Mouse (Mus musculus) c-Kit-negative CD71-positive TER-119-positive erythroid progenitor cells, embryonic 14.5 days (primary cell): ENCODE results near the gene Dlg2.

ENCODE experiments used
- DNase-seq: peaks from one replicate; pipeline ENCODE4 v3.0.0-alpha.2; 2013; ENCODE audit warnings: low read depth, low spot score

Dlg2 gene

DNA sequence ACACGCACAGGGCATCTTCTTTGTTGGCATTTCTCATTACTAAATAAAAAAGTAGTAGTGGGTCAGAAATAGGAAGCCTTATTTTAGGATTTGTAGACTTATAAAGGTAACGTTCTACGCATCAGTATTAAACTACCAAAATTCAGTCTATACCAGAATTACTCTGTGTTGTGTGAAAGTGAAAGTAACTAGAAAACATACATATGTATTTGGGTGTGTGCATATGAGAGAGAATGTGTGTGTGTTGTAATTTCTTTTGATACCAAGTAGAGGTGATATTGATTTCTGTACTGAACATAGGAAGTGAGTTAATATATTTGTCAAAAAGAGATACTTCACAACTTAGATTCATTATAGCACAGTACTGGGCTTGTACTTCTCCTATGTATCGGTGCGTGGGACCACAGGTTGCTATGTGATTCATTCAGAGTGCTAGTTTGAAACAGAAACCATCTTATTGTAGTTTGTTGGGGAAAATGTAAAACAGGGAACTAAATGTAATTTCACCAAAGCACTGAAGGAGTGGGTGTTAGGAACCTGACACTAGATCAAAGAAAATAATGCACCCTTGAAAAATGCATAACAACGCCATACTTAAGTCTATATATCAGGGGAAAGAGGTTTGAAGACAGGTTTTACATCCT, 1688.5 kb downstream of the Dlg2 start:
- DNase-seq, result no peak

DNA sequence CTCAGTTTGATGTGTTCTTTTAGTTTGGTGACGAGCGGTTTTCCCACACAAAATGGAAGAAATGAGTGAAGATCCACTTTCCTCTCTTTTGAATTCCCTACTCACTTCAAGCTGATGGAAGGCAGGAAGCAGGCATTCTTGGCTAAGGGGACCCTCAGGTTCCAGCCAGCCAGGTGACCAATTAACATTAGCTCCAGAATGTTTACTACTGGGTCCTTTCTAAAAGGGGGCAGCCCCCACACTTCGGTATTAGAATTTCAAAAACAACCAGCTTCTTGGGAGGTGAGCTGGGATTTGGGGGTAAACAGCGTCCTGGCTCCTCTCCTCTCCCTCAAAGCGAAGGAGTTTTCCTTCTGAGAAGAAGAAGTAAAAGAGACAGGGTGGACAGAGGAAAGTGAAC, 1703.6 kb downstream of the Dlg2 start:
- no peak for DNase-seq

DNA sequence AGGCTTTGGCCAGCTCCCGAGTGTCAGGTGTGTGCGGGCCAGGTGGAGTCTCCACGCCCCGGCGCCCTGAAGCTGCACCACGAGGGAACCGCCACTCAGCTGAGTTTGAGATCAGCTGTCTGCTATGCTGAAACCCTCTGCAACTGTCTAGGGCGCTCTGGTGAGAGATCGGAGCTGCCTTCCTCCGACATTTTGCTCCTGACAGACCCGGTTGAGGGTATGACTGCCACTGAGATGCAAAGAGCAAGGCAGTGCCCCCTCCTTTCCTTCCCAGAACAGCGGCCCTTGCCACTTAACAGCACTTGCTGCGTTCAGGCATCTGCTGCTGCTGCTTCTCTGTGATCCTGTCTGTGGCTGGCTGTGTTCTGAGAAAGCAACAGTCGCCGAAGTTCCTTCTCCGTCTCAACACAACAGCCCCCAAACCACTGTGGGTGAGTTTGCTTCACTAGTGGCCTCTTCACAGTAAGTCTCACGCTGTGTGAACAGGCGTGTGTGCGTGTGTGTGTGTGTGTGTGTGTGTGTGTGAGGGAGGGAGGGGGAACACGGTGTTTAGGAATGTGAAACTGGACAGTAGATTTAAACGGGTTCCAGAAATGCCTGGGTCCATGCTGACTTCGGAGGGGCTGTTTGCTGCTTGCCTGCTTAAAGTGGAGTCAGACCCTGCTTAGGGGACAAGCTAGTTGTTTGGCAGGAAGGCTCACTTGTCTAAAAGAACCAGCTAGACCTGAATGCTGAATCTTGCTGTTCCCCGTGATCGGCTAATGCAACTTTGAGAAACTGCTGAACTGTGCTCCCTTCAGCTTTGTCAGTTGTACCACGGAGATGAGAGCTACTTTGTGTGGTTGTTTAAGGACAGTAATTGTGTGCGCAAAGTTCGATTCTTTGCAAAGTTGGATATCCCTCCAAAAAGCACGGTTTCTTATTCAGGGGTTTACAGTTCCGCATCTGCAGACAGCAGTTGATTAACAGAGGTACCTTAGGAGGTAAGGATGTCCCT, 1704.4 kb downstream of the Dlg2 start:
- no peak for DNase-seq

DNA sequence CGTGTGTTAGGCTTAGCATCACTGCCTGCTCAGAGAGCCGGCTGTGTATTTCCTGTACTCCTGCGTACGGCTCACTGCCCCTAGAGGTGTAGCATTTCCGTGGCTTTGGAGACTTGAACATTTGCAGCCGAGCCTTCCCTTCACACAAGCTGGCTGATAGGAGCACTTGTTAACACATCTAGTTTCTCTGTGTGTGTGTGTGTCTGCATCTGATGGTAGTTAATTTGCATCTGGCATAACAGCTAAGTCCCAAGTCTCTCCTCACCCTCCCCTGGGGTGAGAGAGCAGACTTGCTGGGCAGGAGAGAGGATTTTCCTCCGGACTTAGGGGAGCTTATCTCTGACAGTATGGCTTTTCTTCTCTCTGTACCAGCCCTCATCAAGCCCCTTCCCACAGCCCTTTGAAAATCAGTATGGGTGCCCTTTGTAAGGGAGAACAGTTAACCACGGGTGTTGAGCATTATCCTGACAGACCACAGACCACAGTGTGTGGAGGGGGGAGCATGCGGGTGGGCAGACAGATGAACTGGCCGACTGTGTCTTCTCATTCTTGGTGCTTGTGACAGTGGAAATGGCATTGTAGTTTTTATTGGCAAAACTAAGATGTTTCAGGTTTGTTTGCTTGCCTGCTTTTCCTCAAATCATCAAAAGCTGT, 1705.6 kb downstream of the Dlg2 start:
- DNase-seq, result no peak

DNA sequence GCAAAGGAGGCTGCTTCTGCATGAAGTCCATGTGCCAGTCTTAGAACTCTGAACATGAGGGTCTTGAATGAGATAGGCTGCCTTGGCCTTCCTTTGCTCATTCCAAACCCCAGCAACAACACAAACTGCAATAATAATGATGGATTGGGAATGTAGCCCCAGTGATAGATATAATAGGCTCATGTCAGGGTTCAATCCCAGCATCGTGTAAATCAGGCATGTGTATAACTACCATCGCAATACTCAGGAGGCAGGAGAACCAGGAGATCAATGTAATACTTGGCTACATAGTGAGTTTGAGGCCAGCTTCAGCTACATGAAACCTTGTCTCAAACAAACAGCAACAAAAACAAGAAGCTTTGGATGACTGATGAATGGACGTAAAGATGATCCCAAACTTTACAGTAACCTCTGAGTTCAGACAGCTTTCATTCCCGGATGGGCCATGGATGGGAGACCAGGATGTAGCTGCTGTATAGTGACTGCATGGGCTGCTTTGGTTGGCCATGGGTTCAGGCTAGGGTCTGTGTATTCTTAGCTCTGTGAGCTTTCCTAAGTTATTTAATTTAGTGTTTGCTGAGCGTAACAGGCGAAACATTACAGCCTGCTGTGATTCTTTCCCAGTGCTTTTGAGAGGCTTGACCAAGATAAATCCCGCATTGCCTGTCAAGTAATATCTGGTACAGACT, 1708.0 kb downstream of the Dlg2 start:
- no peak for DNase-seq

DNA sequence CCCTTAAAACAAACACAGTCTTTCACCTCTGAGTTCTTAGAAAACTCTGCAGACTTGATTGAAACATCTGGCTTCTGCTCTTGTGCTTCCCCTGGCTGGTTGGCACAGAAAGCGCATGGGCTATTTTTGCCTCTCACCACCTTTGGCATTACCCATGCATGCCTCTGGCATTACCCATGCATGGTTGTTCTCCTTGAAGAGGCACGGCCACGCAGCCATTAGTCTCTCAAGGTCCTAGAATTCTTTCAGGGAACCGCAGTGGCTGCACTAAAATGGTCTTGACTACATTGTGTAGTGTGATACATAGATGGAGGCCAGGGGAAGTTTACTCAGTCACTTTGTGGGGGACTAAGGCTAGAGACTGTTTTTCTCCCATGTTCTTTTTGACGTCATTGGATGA, 1709.9 kb downstream of the Dlg2 start:
- no peak for DNase-seq

DNA sequence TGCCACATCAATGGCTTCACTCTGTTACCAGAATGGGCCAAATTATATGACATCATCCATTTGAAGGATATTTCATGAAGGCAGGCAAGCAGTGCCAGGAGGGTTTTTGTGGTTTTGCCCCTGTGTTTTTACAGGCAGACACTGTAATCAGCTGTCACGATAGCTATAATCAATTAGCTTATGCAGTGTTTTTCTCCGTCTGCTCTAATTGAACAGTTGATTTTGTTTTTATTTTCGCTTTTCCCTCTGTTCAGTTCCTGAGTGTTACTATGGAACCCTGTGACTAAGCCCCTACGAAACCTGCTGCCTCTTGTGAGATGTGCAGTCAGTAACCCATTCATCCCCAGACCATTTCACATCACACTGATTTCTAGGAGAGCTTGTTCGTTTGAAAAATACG, 1712.7 kb downstream of the Dlg2 start:
- DNase-seq, result no peak

DNA sequence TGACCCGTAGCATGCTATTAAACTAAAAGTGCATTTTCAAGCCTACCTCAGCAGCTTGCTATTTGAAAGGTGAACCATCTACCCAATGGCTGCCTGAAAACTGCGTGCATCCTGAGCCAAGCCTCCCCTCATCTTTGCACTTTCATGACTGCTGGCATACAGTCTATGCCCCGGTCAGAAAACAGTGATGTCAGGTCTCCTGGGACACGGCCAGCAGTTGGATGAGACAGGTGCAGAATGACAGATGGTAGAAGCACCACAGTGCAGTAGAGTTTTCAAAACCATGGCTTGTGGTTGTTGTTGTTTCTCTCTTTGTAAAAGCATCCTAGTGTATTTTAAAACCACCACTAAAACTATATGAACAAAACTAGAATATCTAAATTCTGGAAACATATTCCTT, 1719.5 kb downstream of the Dlg2 start:
- no peak for DNase-seq

DNA sequence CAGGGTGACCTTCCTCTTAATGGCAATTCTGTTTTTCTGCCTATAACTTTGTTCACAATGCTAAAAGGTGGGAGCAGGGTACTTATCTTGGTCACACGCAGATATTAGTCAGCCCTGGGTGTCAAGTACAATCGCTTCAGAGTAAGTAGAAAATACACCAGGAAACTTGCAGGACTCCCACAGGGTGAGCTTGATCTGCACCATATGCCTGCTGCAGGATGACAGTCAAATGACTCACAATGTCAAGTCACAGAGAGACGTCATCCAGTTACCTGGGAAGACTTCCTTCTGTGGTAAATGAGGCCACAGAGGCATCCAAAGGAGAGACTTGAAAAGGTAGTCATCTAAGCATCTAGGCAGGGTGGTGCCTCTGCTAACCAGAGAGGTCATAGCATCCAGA, 1721.1 kb downstream of the Dlg2 start:
- DNase-seq, result no peak

DNA sequence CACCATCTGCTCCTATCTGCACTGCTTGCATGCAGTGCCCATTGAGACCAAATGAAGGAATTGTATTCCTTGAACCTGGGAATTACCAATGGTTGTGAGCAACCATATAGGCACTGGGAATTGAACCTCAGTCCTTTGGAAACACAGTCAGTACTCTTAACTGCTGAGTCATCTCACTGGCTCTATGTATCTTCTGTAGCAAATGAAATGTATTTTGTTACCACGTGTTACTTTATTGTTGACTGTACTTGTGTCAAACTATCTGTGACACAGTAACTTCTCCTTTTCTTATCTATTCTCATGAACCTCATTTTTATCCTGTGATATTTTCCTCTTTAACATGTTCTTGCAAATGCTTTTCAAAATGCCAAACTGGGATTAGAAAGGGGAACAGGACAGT, 1722.7 kb downstream of the Dlg2 start:
- DNase-seq, result no peak

DNA sequence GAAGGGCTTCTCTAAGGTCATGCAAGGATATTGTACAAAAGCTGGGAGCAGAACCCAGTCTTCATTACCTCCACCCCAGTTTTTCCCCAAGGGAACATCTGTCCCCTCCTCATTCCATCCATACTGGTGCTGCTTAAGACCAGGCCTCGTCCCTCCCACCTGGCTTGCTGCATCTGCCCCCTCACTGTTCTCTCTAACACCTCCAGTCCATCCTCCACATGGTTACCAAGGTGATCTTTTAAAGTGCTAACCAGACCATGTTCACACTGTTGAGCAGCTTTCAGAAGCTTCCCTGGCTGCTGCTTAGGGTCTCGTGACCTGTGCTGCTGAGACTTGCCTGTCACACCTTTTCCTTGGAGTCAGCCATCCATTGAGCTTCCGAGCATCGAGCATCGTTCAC, 1734.2 kb downstream of the Dlg2 start:
- no peak for DNase-seq

DNA sequence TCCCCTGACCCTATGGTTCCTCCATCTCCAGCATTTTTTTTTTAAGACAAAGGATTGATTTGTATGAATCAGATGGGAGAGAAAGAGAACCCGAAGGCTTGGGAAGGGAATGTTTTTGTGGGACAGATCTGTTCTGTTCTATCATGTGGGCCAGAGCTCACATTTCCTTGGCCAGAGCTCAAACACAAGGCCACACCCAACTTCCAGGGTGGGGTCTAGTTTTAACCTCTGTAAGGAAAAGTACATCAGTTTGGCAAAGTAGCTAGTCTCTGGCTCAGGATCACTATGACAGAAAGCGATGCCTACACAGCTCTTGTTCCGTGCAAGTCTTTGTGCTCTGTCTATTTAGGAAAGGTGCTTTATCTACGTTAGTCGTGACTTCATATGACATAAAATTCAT, 1737.3 kb downstream of the Dlg2 start:
- DNase-seq, result no peak

DNA sequence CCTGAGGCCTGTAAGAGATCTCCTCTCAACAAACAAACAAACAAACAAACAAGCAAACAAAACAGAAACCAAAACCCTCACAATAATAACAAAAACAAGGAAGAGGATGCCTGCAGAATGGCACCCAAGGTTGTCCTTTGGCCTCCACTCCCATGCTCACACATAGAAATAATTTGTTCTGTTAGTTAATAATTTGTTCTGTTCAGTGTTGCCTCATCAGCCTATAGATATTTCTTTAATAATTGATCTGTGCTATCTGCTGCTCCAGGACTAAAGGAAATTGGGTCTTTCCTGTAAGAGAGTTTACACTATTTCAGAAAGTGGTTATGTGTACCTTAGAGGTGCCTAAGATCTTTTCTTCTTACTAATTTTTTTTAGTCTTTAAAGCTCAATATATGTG, 1741.7 kb downstream of the Dlg2 start:
- no peak for DNase-seq

DNA sequence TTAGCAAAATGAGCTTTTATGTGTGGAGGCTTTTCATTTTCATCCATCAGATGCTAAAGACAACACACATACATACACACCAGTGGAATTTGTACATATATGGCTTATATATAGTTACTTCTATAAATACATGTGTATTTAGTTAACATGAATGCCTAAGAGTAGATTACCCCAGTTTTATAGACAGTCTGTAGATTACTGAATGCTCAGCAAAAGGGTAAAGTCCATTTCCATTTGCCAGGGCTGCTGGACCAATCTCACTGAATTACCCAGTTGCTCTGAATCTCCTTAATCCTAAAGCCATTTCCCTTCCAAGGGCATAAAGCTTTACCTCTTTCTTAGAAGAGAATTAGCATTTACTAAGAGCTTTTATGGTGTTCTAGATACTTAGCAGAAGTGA, 1744.1 kb downstream of the Dlg2 start:
- no peak for DNase-seq

DNA sequence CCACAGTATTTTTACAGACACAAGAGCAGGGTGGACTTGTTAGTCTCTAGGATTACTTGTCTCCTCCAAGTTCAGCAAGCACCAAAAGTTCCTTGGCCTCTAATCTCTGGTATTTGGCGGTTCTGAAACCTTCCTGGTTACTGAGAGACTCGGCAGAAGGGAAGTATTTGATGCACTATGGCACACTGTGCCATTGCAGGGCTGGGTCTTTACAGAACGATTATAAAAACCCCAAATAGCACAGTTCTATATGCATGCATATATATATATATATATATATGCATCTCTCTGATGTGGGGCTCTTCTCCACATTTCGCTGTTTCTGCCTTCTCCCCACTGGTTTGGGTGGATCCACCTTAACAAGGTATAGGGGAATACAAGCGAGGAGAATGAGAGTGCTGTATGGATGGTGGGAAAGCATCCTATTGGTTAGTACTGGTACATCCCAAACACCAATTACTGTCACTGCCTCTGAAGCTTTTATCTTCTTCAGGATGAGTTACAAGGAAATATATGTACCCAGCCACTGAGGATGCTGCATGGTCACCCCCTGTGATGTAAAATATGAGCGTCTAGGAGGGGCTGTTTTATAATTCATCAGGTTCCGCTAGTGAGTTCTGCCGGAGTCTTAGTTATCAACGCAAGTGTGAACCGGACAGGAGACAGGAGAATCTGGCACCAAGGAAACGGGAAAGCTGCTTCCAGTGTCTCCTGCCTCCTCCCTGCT, 1758.2 kb downstream of the Dlg2 start:
- no peak for DNase-seq

DNA sequence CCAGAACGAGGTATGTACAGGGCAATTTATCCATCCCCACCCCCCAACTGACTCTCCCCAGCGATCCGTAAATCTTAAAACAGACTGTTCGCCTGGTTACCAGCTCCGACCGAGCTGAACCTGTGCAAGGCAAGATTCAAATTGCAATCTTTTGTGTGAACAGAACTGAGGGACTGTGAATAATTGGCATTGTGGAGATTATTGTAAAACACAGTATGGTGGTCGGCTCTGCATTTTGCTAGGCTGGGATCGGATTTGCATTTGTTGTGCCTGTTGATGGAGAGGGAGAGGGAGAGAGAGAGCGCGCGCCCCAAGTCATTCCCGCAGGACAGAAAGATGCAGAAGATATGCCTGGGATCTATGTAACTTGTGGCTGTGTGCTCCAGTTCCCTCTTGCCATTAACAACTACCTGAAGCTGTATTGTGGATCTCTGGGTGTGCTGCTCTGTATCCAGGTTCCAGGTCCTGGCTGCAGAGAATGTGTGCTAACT, 1759.1 kb downstream of the Dlg2 start:
- no peak for DNase-seq

DNA sequence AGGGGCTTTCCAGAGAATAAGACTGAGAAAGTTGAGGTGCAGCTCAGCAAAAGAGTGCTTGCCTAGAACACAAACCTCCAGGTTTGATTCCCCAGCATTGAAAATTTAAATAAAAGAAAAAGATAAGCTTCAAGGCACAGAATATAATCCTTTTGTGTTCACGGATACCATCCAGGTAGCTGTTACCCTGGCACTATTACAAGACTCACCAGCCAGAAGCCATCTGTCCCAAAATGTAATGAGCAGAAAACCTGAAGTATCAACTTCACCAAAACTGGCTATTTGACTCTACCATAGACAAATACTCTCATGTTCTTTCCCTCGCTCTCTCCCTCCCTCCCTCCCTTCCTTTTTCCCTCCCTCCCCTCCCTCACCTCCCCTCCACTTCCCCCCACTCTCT, 1764.4 kb downstream of the Dlg2 start:
- DNase-seq, result no peak

DNA sequence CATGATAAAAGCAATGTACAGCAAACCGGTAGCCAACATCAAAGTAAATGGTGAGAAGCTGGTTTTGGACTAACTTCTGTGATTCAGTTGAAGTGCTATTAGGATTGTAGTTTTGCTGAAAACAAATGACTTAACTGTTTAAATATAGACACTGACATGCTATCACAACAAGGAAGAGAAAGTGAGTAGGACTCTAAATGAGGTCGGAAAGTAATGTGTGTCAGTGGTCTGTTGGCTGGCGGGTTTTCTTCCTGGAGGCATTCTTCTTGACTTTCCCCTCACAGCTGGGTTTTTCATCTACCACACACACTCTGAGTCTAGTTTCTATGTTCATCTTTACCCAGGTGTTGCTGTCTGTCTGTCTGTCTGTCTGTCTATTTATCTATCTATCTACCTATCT, 1771.1 kb downstream of the Dlg2 start:
- DNase-seq, result no peak

DNA sequence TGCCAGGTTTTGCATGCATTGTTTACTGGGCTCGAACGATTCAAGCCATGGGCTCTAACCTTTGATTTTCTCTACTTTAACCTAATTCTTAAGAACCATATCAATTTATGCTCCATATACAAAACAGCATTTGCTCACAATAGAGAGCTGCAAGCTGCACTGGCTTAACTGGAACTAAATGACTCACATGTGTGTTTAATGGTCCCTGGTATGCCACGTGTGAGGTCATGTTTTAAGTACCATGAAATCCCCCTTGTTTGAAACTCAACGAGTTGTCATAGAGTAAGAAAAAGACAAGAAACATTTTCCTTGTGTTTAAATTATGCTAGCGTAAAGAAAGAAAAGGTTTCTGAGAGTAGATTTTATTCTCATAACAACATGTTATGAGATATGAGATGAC, 1772.1 kb downstream of the Dlg2 start:
- no peak for DNase-seq

DNA sequence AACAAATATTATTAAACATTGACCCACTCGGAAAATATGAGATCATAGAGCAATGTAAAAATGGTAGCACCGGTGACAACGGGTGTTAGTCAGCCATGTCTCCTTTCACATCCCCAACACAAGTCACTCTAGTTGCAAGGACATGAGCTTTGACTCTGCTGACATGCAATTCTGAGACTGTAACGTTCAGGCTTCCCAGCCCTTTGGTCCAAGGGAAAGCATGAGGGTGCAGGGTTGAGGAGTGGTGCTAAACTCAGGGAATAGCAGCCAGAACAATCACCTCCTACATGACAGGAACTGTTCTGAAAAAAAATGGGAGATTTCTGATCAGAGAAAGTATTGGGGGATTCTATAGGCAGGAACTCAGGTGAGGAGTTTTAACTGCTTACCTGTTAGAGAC, 1781.7 kb downstream of the Dlg2 start:
- no peak for DNase-seq

DNA sequence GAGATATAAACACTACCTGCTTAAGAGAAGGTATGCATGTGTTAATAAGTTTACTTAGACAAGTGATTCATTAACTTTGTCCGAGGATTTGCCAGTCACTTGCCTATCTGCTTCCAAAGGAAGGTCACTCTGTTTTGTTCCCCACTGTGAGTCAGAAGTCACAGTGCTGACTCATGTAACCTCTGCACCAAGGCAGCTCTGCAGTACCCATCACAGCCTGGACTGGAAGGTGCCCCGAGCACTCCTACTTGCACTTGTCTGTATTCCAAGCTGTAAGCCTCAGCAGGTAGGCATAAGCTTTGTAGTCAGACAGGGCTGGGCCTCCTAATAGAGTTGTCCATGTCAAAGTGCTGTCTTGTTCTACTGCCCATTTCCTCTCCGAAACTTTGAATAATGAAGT, 1782.2 kb downstream of the Dlg2 start:
- DNase-seq, result no peak
